Mouse (Mus musculus): ENCODE results near the gene Zbed6. TPM values are rescaled to one million over a fixed set of nuclear protein-coding genes. Genes with fewer than 3 reads are reported as not detected.
A peak's percentile ranks its signal among the peaks of the same experiment; 100 is the strongest.

Zbed6 gene
- polyA plus RNA-seq, 1 experiment from 2014 or later: not detected

- ATAC-seq (ENCODE audit: insufficient number of reproducible peaks, low FRiP score, low TSS enrichment, low read depth): no peak
- Histone ChIP-seq H3K36me3 (peaks cover 41% of the 10 kb centered on the region), H3K4me1 (peaks cover 11% of the 10 kb centered on the region; the same call in 1 of the 2 replicates), H3K9me3 (no peaks in the 10 kb centered on the region), H3K9ac (no peak overlapping the region), H3K27ac (no peak overlapping the region), H3K4me2 (0 out of 2 replicates have a peak overlapping the region, but pooled peaks have one; percentile 14), H3K27me3 (no peaks in the 10 kb centered on the region), H3K4me3 (peak overlapping the region; percentile 92)
- WGBS: 52% methylated on average over 6 of the region's 6 CpGs
Measured at GRCm38 (mm10) chr1:133610601-133611000, 50.1 kb downstream of the Zbed6 start.

GRCm38 (mm10) chr1:133609771-133610502 lies 50.7 kb downstream of the Zbed6 start, which contains the start of gene Snrpe:
Gene Snrpe, minus strand, starts transcription at chr1:133610291.
- Histone ChIP-seq H3K27ac (peak within 1 kb of the TSS; percentile 91), H3K36me3 (peaks cover 44% of the 10 kb centered on the region), H3K4me1 (peaks cover 11% of the 10 kb centered on the region; the same call in 1 of the 2 replicates), H3K9me3 (no peaks in the 10 kb centered on the region), H3K4me2 (peak within 1 kb of the TSS; percentile 57), H3K27me3 (no peaks in the 10 kb centered on the region), H3K4me3 (peak within 1 kb of the TSS; percentile 92), H3K9ac (peak within 1 kb of the TSS; percentile 88)
- ATAC-seq (ENCODE audit: insufficient number of reproducible peaks, low FRiP score, low TSS enrichment, low read depth): peak; percentile 96
- WGBS: under 1% methylated on average over 72 of the region's 73 CpGs

Other genes starting within 250 kb of the Zbed6 start
- 3.3 and 4.1 TPM in 2 replicates for gene Sox13, start 236.5 kb downstream of the Zbed6 start, polyA plus RNA-seq (2015; fragmentation: Nextera tagmentation; extraction: Ambion mirVana)
- 409 and 527 TPM in 2 replicates for gene Snrpe, start 50.6 kb downstream of the Zbed6 start, polyA plus RNA-seq (2015; fragmentation: Nextera tagmentation; extraction: Ambion mirVana)
- gene Gm38394, start 433 bp upstream of the Zbed6 start, polyA plus RNA-seq (2015; fragmentation: Nextera tagmentation; extraction: Ambion mirVana): 5.7 and 6.6 TPM in 2 replicates
- 0.34 and 0.42 TPM in 2 replicates for gene Lax1, start 29.2 kb upstream of the Zbed6 start, polyA plus RNA-seq (2015; fragmentation: Nextera tagmentation; extraction: Ambion mirVana)
- gene Atp2b4, start 140.2 kb upstream of the Zbed6 start, polyA plus RNA-seq (2015; fragmentation: Nextera tagmentation; extraction: Ambion mirVana): 22.4 and 23.9 TPM in 2 replicates
- gene Optc, start 247.1 kb upstream of the Zbed6 start, polyA plus RNA-seq (2015; fragmentation: Nextera tagmentation; extraction: Ambion mirVana): 0.71 and 0.83 TPM in 2 replicates